ENCODE assay signal across 9 mouse cellular contexts in genomic region chr11:120376302-120377160, GRCm38 (mm10). TPM values are rescaled to one million over a fixed set of nuclear protein-coding genes. Genes with fewer than 3 reads are reported as not detected.
A peak's percentile ranks its signal among the peaks of the same experiment; 100 is the strongest.
DNase-seq lines count a peak whose midpoint lies in the region; ATAC-seq lines count a peak whose summit lies in the region.
"Had no signal": no experiment of that assay in that cellular context is flagged by ENCODE, and none has a peak within 500 bp of the region (broad histone marks: within the 10 kb centered on the region; RNA-seq: fewer than 3 reads in every experiment).

No protein-coding gene starts in this region.

- 87% methylated on average over 17 of the region's 17 CpGs for WGBS in limb, embryonic 12.5 days
- 90% methylated on average over 17 of the region's 17 CpGs for WGBS in limb, embryonic 10.5 days
- 88% methylated on average over 17 of the region's 17 CpGs for WGBS in forebrain, embryonic 14.5 days
- 90% methylated on average over 17 of the region's 17 CpGs for WGBS in midbrain, embryonic 14.5 days

- H3K27ac ChIP-seq in limb, embryonic 12.5 days, result no peak overlapping the region
- no peak overlapping the region for H3K27ac ChIP-seq in limb, embryonic 10.5 days
- H3K27ac ChIP-seq in forebrain, embryonic 14.5 days (ENCODE audit: low read depth, low read length), result no peak overlapping the region
- no peak overlapping the region for H3K27ac ChIP-seq in midbrain, embryonic 14.5 days (replicated peaks; ENCODE audit: low read depth, low read length)

- H3K4me3 ChIP-seq in limb, embryonic 12.5 days (replicated peaks), result no peak overlapping the region
- no peak overlapping the region for H3K4me3 ChIP-seq in limb, embryonic 10.5 days
- no peak overlapping the region for H3K4me3 ChIP-seq in forebrain, embryonic 14.5 days (ENCODE audit: low read depth, low read length)
- H3K4me3 ChIP-seq in midbrain, embryonic 14.5 days (replicated peaks; ENCODE audit: low read depth, low read length), result peak overlapping the region; percentile 82; the same call in 1 of the 2 replicates

- peaks cover 73% of the 10 kb centered on the region for H3K36me3 ChIP-seq in limb, embryonic 12.5 days
- H3K36me3 ChIP-seq in limb, embryonic 10.5 days, result peaks cover 76% of the 10 kb centered on the region
- peaks cover 74% of the 10 kb centered on the region for H3K36me3 ChIP-seq in forebrain, embryonic 14.5 days (ENCODE audit: control insufficient read depth, insufficient read depth, low read length)
- H3K36me3 ChIP-seq in midbrain, embryonic 14.5 days (ENCODE audit: control insufficient read depth, insufficient read depth, low read length), result peaks cover 75% of the 10 kb centered on the region

- ATAC-seq in limb, embryonic 12.5 days (ENCODE audit: insufficient number of reproducible peaks, insufficient read depth, low FRiP score, low TSS enrichment, low read depth), result no peak
- no peak for ATAC-seq in forebrain, embryonic 14.5 days
- ATAC-seq in midbrain, embryonic 14.5 days (ENCODE audit: low FRiP score, low TSS enrichment), result no peak
- ATAC-seq: Patski had no signal

- no peaks in the 10 kb centered on the region for H3K27me3 ChIP-seq in limb, embryonic 12.5 days
- H3K27me3 ChIP-seq in limb, embryonic 10.5 days (ENCODE audit: low read depth, poor library complexity, severe bottlenecking), result no peaks in the 10 kb centered on the region
- H3K27me3 ChIP-seq in forebrain, embryonic 14.5 days (replicated peaks; ENCODE audit: control insufficient read depth, insufficient read depth, low read length), result no peaks in the 10 kb centered on the region
- no peaks in the 10 kb centered on the region for H3K27me3 ChIP-seq in midbrain, embryonic 14.5 days (ENCODE audit: control insufficient read depth, insufficient read depth, low read length)
- H3K27me3 ChIP-seq: Patski had no signal

- 0 out of 2 replicates have a peak overlapping the region, but pooled peaks have one; percentile 8 for H3K9ac ChIP-seq in limb, embryonic 12.5 days (replicated peaks)
- peak overlapping the region; percentile 83; the same call in 1 of the 2 replicates for H3K9ac ChIP-seq in forebrain, embryonic 14.5 days (ENCODE audit: low read length)
- peak overlapping the region; percentile 85; the same call in 1 of the 2 replicates for H3K9ac ChIP-seq in midbrain, embryonic 14.5 days (replicated peaks; ENCODE audit: low read length)

- peak overlapping the region; percentile 81; the same call in 1 of the 2 replicates for H3K4me2 ChIP-seq in limb, embryonic 12.5 days
- H3K4me2 ChIP-seq in forebrain, embryonic 14.5 days (ENCODE audit: low read length), result peak overlapping the region; percentile 96
- peak overlapping the region; percentile 86 for H3K4me2 ChIP-seq in midbrain, embryonic 14.5 days (ENCODE audit: low read length)

- no peaks in the 10 kb centered on the region for H3K9me3 ChIP-seq in limb, embryonic 12.5 days
- no peaks in the 10 kb centered on the region for H3K9me3 ChIP-seq in limb, embryonic 10.5 days (replicated peaks)
- H3K9me3 ChIP-seq in forebrain, embryonic 14.5 days (replicated peaks; ENCODE audit: control insufficient read depth, low read length), result no peaks in the 10 kb centered on the region
- no peaks in the 10 kb centered on the region for H3K9me3 ChIP-seq in midbrain, embryonic 14.5 days (ENCODE audit: control insufficient read depth, low read length)

- peaks cover 22% of the 10 kb centered on the region for H3K4me1 ChIP-seq in limb, embryonic 12.5 days (replicated peaks)
- H3K4me1 ChIP-seq in limb, embryonic 10.5 days, result peaks cover 26% of the 10 kb centered on the region
- peaks cover 9% of the 10 kb centered on the region for H3K4me1 ChIP-seq in forebrain, embryonic 14.5 days (ENCODE audit: control insufficient read depth, insufficient read depth, low read length)
- peaks cover 16% of the 10 kb centered on the region for H3K4me1 ChIP-seq in midbrain, embryonic 14.5 days (ENCODE audit: control insufficient read depth, insufficient read depth, low read length)

- peak; percentile 83 to 92 for DNase-seq in adrenal gland, adult (ENCODE audit: inconsistent age in 2 of 2, low spot score in 1 of 2)
- no peak for DNase-seq in adrenal gland, postnatal 4 days (ENCODE audit: low spot score in 2 of 2)
- no peak for DNase-seq in limb, embryonic 10.5 days (ENCODE audit: low spot score)
- no peak for DNase-seq in forebrain, embryonic 14.5 days (ENCODE audit: low spot score)
- DNase-seq in midbrain, embryonic 14.5 days, result no peak
- no peak for DNase-seq in spleen, adult 12 weeks (ENCODE audit: low spot score)
- no peak for DNase-seq in natural killer cell, adult 2 months (ENCODE audit: low spot score in 2 of 2)

RNA-seq across cellular contexts. Expression of gene Faap100, which starts 2.0 kb away (rescaled TPM):
- total RNA-seq in adrenal gland, postnatal 4 days (2021), result 10 to 100 TPM; 34.5 to 35.6 TPM
- 38.0 and 40.0 TPM in 2 replicates for polyA plus RNA-seq in limb, embryonic 12.5 days (2016; fragmentation: Nextera tagmentation; extraction: Ambion mirVana)
- polyA plus RNA-seq in limb, embryonic 10.5 days (2016; fragmentation: Nextera tagmentation; extraction: Ambion mirVana), result 34.2 and 40.6 TPM in 2 replicates
- 51.7 and 71.1 TPM in 2 replicates for polyA plus RNA-seq in forebrain, embryonic 14.5 days (2014; fragmentation: Nextera tagmentation; extraction: Ambion mirVana)
- 95.9 and 114 TPM in 2 replicates for polyA plus RNA-seq in midbrain, embryonic 14.5 days (2014; fragmentation: Nextera tagmentation; extraction: Ambion mirVana)

RNA-seq across cellular contexts. Expression of gene Fscn2, which starts 15.2 kb away (rescaled TPM):
- under 1 TPM; 0.39 to 0.51 TPM for total RNA-seq in adrenal gland, postnatal 4 days (2021)
- polyA plus RNA-seq in limb, embryonic 12.5 days (2016; fragmentation: Nextera tagmentation; extraction: Ambion mirVana), result 0.64 TPM in 2 replicates
- 0.35 and 0.74 TPM in 2 replicates for polyA plus RNA-seq in limb, embryonic 10.5 days (2016; fragmentation: Nextera tagmentation; extraction: Ambion mirVana)
- polyA plus RNA-seq in forebrain, embryonic 14.5 days (2014; fragmentation: Nextera tagmentation; extraction: Ambion mirVana), result 0.75 and 1.4 TPM in 2 replicates
- 1.7 and 2.5 TPM in 2 replicates for polyA plus RNA-seq in midbrain, embryonic 14.5 days (2014; fragmentation: Nextera tagmentation; extraction: Ambion mirVana)

RNA-seq across cellular contexts. Expression of gene Actg1, which starts 28.2 kb away (rescaled TPM):
- total RNA-seq in adrenal gland, postnatal 4 days (2021), result 1,000 to 10,000 TPM in 1 of 2 experiments, 100 to 1,000 TPM in 1; 949 to 1,134 TPM
- polyA plus RNA-seq in limb, embryonic 12.5 days (2016; fragmentation: Nextera tagmentation; extraction: Ambion mirVana), result 2,805 and 2,814 TPM in 2 replicates
- polyA plus RNA-seq in limb, embryonic 10.5 days (2016; fragmentation: Nextera tagmentation; extraction: Ambion mirVana), result 3,099 and 3,197 TPM in 2 replicates
- 3,852 and 3,863 TPM in 2 replicates for polyA plus RNA-seq in forebrain, embryonic 14.5 days (2014; fragmentation: Nextera tagmentation; extraction: Ambion mirVana)
- polyA plus RNA-seq in midbrain, embryonic 14.5 days (2014; fragmentation: Nextera tagmentation; extraction: Ambion mirVana), result 4,502 and 4,930 TPM in 2 replicates

Comparison
In these comparisons a context has a peak if more than half of its experiments do, and no peak if none do; other contexts are left out.
1. DNase-seq: peak in adrenal gland, adult (2 of 2); none in adrenal gland, postnatal 4 days (0 of 2), limb, embryonic 10.5 days (single experiment), forebrain, embryonic 14.5 days (single experiment), midbrain, embryonic 14.5 days (single experiment), spleen, adult 12 weeks (single experiment) and natural killer cell, adult 2 months (0 of 2).
2. H3K9ac ChIP-seq: peak in every context shown above with its lines; median percentile 85 in midbrain, embryonic 14.5 days; 83 in forebrain, embryonic 14.5 days; 8 in limb, embryonic 12.5 days.
3. Peak in every context shown above with its lines, with median percentiles within 50 percentile points of each other: H3K4me2 ChIP-seq.